Mouse (Mus musculus): ENCODE data around the gene Mlkl.

Gene Mlkl

GRCm38 (mm10) chr8:111290586-111290985 lies 47.4 kb downstream of the Mlkl start:
- TF ChIP-seq GATA4 (IDR thresholded peaks at IDR 0.05; ENCODE audit: insufficient replicate concordance, low read length) = no peak

DNA sequence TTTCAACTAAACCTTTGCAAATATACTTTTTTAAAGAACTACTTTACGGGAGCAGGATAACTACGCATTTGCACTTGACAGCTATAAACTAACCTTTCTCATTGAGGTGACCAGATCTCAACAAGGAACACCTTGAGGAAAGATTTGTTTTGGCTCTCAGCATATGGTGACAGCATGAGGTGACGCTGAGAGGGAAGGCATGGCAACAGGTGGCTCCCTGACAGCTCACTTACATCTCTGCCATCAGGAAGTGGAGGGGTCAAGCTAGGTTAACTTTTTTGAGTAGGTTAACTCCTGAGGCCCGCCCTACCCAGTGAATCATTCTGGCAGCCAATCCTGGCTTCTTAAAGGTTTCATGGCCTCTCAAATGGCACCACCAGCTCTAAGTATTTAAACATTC lies 52.4 kb downstream of the Mlkl start:
- no peak for TF ChIP-seq GATA4 (IDR thresholded peaks at IDR 0.05; ENCODE audit: insufficient replicate concordance, low read length)

GRCm38 (mm10) chr8:111282093-111282492 lies 55.9 kb downstream of the Mlkl start:
- TF ChIP-seq GATA4 (IDR thresholded peaks at IDR 0.05; ENCODE audit: insufficient replicate concordance, low read length) = no peak

DNA sequence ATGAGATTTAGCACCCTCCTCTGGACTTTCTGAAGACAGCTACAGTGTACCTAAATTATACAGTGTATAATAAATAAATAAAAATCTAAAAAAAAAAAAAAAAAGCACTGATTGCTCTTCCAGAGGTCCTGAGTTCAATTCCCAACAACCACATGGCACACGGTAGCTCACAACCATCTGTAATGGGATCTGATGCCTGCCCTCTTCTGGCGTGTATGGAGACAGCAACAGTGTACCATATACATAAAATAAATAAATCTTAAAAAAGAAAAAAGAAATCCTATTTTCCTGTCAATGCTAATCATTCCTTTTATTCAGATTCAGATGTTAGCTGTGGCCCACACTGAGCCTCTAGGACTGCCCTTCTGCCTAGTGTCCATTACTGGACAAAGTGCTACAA lies 69.7 kb downstream of the Mlkl start:
- TF ChIP-seq GATA4 (IDR thresholded peaks at IDR 0.05; ENCODE audit: insufficient replicate concordance, low read length) = no peak

DNA sequence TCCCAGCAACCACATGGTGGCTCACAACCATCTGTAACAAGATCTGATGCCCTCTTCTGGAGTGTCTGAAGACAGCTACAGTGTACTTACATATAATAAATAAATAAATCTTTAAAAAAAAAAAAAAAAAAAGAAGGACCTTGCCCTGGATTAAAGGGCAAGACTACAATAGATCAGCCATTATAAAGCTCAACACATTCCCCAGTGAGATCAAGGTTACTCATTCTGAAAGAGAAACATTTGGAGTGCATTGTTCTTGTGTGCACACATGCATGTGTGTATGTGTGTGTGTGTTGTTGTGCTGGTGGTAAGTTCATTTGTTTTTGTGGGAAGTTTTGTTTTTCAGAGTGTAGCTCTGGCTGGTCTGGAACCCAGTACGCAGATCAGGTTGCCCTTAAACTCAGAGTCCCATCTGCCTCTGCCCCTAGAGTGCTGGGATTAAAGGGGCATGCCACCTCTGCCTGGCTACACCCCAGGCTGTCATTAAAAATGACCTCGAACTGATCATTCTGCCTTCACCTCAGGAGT lies 73.2 kb downstream of the Mlkl start:
- no peak for TF ChIP-seq GATA4 (IDR thresholded peaks at IDR 0.05; ENCODE audit: insufficient replicate concordance, low read length)

GRCm38 (mm10) chr8:111261981-111262381 lies 76.0 kb downstream of the Mlkl start:
- no peak for TF ChIP-seq GATA4 (IDR thresholded peaks at IDR 0.05; ENCODE audit: insufficient replicate concordance, low read length)

Data from liver, adult (tissue).